Mouse (Mus musculus) kidney, embryonic 16.5 days (tissue): ENCODE data around the gene Ccdc157. TPM values are rescaled to one million over a fixed set of nuclear protein-coding genes. Genes with fewer than 3 reads are reported as not detected.
"Not testable (repeated sequence)": the region's sequence is repeated elsewhere in the genome, so short reads cannot be mapped to it uniquely, and the experiment has no call there.

ENCODE experiments used
- ATAC-seq: fragments of 200-750 bp; cut with Nextera tagmentation; 2 replicates; pipeline ENCODE4 v1.8.0; 2017; ENCODE audit warnings: moderate TSS enrichment; ENCODE audit not compliant: low FRiP score, low TSS enrichment
- H3K27ac ChIP-seq: fragments of 300-500 bp; sonication (generic); 2 replicates; pipeline ENCODE4 v1.5.1; 2014; ENCODE audit warnings: low read length
- H3K27me3 ChIP-seq: fragments of 300-500 bp; sonication (generic); 2 replicates; pipeline ENCODE4 v1.6.1; 2014; ENCODE audit warnings: low read length, control low read depth, mixed read lengths; ENCODE audit not compliant: insufficient read depth
- H3K36me3 ChIP-seq: fragments of 300-500 bp; sonication (generic); 2 replicates; pipeline ENCODE4 v1.6.1; 2014; ENCODE audit warnings: low read length, control low read depth, mixed read lengths; ENCODE audit not compliant: insufficient read depth
- H3K4me1 ChIP-seq: fragments of 300-500 bp; sonication (generic); 2 replicates; pipeline ENCODE4 v1.6.1; 2014; ENCODE audit warnings: low read length, control low read depth, mixed read lengths; ENCODE audit not compliant: insufficient read depth
- H3K4me2 ChIP-seq: fragments of 300-500 bp; sonication (generic); replicated peaks from 2 replicates; pipeline ENCODE4 v1.6.1; 2014; ENCODE audit warnings: low read depth, low read length
- H3K4me3 ChIP-seq: fragments of 300-500 bp; sonication (generic); 2 replicates; pipeline ENCODE4 v1.5.1; 2014; ENCODE audit warnings: mild to moderate bottlenecking, low read length
- H3K9ac ChIP-seq: fragments of 300-500 bp; sonication (generic); replicated peaks from 2 replicates; pipeline ENCODE4 v1.6.1; 2014; ENCODE audit warnings: low read length
- H3K9me3 ChIP-seq: fragments of 300-500 bp; sonication (generic); 2 replicates; pipeline ENCODE4 v1.6.1; 2016; ENCODE audit warnings: low read length, control low read depth
- WGBS: fragments of 180-500 bp; shearing (Covaris S2); extraction: QIAGEN DNeasy Blood & Tissue Kit; methylation state at CpG from one replicate; pipeline ENCODE4 v1.1.7; 2014; 5-methylcytosine and 5-hydroxymethylcytosine counted together
- polyA plus RNA-seq: library from polyadenylated mRNA; unstranded; fragments of >200 nt; fragmentation: Nextera tagmentation; extraction: Ambion mirVana; gene quantifications from 2 replicates; pipeline ENCODE4 v1.2.1, GENCODE M21; 2015

The Ccdc157 gene
- polyA plus RNA-seq, 1 experiment from 2014 or later: 9.4 TPM

DNA sequence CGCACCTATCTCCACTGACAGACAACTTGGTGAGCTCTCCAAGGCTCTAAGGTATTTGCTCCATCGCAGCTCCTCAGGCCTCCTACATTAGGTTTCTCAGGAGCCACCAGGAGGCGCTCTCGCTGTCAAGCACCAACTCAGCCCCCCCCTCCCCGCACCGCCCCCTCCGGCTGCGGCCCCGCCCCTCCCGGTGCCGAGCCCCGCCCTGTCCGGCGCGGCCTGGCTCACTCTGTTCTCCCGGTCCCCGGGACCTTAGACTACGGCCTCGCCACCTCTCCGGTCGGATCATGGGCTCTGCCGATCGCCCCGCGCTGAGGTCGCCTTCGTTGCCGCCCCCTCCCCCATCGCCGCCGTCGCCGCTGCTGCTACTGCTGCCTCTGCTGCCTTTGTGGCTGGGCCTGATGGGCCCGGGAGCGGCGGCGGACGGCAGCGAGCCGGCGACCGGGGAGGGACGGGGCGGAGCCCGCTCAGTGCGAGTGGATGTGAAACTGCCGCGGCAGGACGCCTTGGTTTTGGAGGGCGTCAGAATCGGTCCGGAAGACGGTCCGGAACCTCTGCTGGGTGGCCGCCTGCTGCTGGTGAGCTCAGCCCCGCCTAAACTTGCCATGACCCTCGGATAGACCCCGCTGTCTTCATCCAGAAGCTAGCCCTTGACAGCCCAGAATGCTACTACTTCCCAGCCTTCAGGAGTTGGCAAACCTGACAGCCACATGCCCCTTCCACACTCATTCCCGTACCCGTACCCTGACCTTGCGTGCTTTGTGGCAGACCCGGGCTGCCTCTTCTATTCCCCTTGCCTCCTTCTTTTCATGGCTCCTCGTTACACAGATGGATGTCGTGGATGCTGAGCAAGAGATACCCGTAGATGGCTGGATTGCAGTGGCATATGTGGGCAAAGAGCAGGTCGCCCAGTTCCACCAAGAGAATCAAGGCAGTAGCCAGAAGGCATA is 24.8 kb downstream of the Ccdc157 start, which contains the start of gene Rnf215:
Rnf215 (plus strand) TSS at position 217 of the 950 bp plus-strand sequence.
- Histone ChIP-seq H3K27ac (peak within 1 kb of the TSS; percentile 81), H3K27me3 (no peaks in the 10 kb centered on the region), H3K4me1 (peaks cover 10% of the 10 kb centered on the region), H3K9ac (peak within 1 kb of the TSS; percentile 98), H3K9me3 (no peaks in the 10 kb centered on the region), H3K4me3 (peak within 1 kb of the TSS; percentile 91), H3K36me3 (peaks cover 8% of the 10 kb centered on the region), H3K4me2 (peak within 1 kb of the TSS; percentile 81)
- peak; percentile 94 for ATAC-seq
- WGBS: 1% methylated on average over 59 of the region's 66 CpGs

DNA sequence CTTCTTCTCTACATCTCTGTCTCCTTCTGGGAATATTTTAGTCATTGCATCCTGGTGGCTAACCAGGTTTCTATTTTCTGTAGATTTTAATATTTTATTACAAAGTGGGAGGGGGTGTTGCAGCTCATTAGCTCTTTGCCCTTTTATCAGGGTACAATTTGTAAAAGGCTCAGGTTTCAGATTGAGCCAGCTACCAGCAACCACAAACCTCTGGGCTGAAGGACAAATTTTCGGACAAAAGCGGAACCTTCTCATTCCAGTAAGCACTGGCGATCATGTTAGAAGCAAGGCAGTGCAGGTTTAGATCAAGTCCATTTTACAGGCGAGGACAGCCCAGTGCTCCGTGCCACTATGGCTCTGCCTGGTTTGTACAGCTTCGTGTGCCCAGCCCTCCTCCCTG is 25.7 kb downstream of the Ccdc157 start:
- 56% methylated on average over 6 of the region's 6 CpGs for WGBS
- peaks cover 10% of the 10 kb centered on the region for H3K4me1 ChIP-seq
- H3K9me3 ChIP-seq: no peaks in the 10 kb centered on the region
- 0 out of 2 replicates have a peak overlapping the region, but pooled peaks have one; percentile 48 for H3K9ac ChIP-seq
- H3K27me3 ChIP-seq: no peaks in the 10 kb centered on the region
- peak overlapping the region; percentile 81; the same call in 1 of the 2 replicates for H3K4me2 ChIP-seq
- no peak for ATAC-seq
- no peak overlapping the region for H3K27ac ChIP-seq
- no peak overlapping the region for H3K4me3 ChIP-seq
- H3K36me3 ChIP-seq: no peaks in the 10 kb centered on the region; the same call in 1 of the 2 replicates

DNA sequence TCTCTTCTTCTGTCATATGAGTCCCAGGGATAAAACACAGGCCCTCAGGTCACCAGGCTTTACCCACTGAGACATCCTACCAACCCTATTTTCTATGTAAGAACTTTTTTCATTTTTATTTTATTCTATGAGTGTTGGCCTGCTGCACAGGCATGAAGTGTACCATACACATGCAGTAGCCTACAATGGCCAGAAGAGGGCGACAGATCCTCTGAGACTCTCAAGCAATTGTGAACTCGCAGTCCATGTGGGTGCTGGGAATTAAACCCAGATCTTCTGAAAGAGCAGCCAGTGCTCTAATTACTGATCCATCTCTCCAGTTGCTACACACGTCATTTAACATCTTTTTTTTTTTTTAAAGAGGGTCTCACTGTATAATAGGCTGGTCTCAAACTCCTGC is 26.6 kb downstream of the Ccdc157 start:
- Histone ChIP-seq H3K4me1 (peaks cover 10% of the 10 kb centered on the region), H3K27me3 (no peaks in the 10 kb centered on the region), H3K9ac (no peak overlapping the region), H3K9me3 (no peaks in the 10 kb centered on the region), H3K27ac (no peak overlapping the region), H3K4me3 (no peak overlapping the region), H3K36me3 (no peaks in the 10 kb centered on the region; the same call in 1 of the 2 replicates), H3K4me2 (no peak overlapping the region)
- WGBS: 62% methylated on average over 3 of the region's 3 CpGs
- ATAC-seq: no peak

DNA sequence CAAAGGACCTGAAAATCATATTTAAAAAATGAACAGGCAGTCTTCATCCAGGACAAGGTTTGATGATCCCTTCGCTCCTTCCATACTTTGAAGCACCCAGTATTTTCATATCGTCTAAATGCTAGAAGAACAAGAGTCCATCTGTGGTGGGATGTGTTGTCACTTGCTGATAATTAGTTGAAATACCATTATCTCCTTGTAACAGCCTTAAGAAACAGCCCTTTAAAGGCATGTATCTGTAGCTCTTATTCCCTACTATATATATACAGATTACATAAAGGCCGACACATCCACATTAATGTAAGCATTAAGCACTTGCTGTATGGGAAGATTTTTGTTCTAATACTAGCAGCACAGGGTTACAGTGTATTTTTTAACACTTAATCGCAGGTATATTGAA is 31.6 kb downstream of the Ccdc157 start:
- peaks cover 16% of the 10 kb centered on the region for H3K9me3 ChIP-seq
- H3K9ac ChIP-seq, H3K4me1 ChIP-seq, H3K4me2 ChIP-seq, H3K27ac ChIP-seq, ATAC-seq, H3K27me3 ChIP-seq, H3K4me3 ChIP-seq, H3K36me3 ChIP-seq: not testable (repeated sequence)
- WGBS: 96% methylated on average over 4 of the region's 4 CpGs

- Histone ChIP-seq H3K36me3 (no peaks in the 10 kb centered on the region), H3K4me2 (no peak overlapping the region), H3K9ac (no peak overlapping the region), H3K27me3 (no peaks in the 10 kb centered on the region), H3K4me3 (no peak overlapping the region), H3K27ac (no peak overlapping the region), H3K4me1 (no peaks in the 10 kb centered on the region), H3K9me3 (peaks cover 16% of the 10 kb centered on the region)
- 93% methylated on average over 1 of the region's 1 CpGs for WGBS
- ATAC-seq: no peak
These were observed 33.0 kb downstream of the Ccdc157 start for GRCm38 (mm10) chr11:4127059-4127458.

- H3K9me3 ChIP-seq: peaks cover 16% of the 10 kb centered on the region
- H3K4me3 ChIP-seq: no peak overlapping the region
- no peak overlapping the region for H3K27ac ChIP-seq
- WGBS: 58% methylated on average over 5 of the region's 5 CpGs
- H3K27me3 ChIP-seq: peaks cover 8% of the 10 kb centered on the region; the same call in 1 of the 2 replicates
- no peak overlapping the region for H3K4me2 ChIP-seq
- H3K4me1 ChIP-seq: no peaks in the 10 kb centered on the region
- ATAC-seq: no peak
- no peak overlapping the region for H3K9ac ChIP-seq
- H3K36me3 ChIP-seq: no peaks in the 10 kb centered on the region
These were observed 36.2 kb downstream of the Ccdc157 start for GRCm38 (mm10) chr11:4123922-4124321.

DNA sequence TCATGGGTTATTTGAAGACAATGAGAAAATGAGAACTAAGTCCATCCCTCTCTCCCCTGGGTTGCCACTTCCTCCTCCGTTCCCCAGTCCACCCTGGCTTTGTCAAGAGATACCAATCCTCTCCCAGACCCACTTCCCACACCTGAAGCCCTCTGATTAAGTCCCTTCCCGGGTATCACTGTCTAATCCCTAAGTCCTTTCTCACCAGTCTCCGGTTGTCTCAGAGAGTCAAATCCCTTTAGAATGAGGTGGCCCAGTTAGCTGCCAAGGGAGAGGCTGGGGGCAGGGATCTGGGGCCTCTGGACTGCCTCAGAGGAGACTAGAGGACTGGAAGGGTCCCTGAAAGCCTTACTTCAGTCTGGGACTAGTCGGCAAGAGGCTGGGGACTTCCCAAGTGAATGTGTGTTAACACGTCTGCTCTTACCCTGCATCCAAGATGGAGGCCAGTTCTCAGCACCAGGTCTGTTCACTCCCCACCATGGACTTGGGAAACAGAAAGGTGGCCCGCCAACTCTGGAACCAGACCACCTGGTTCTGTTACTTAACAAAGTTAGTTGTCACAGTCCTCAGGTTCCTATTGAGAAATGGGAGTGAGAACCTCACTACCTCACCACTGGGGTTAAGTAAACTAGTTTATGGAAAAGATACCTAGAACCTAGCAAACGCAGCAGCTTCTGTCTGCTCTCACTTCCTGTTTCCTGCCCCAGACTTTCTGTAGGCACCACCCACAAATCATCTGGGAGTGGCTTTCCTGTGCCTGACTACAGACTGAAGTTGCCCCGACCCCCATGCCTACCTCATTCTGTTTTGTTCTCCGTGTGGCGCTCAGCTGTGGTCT is 37.1 kb downstream of the Ccdc157 start, which contains the start of gene Sec14l2:
Sec14l2 (minus strand) TSS at position 674 of the 838 bp plus-strand sequence.
- no peak within 1 kb of the TSS for H3K9ac ChIP-seq
- WGBS: 80% methylated on average over 10 of the region's 10 CpGs
- peaks cover 9% of the 10 kb centered on the region; the same call in 1 of the 2 replicates for H3K27me3 ChIP-seq
- H3K9me3 ChIP-seq: peaks cover 16% of the 10 kb centered on the region
- no peak within 1 kb of the TSS for H3K4me3 ChIP-seq
- H3K36me3 ChIP-seq: no peaks in the 10 kb centered on the region
- H3K4me1 ChIP-seq: peaks cover 3% of the 10 kb centered on the region; the same call in 1 of the 2 replicates
- H3K27ac ChIP-seq: no peak within 1 kb of the TSS
- no peak within 1 kb of the TSS for H3K4me2 ChIP-seq
- no peak for ATAC-seq

DNA sequence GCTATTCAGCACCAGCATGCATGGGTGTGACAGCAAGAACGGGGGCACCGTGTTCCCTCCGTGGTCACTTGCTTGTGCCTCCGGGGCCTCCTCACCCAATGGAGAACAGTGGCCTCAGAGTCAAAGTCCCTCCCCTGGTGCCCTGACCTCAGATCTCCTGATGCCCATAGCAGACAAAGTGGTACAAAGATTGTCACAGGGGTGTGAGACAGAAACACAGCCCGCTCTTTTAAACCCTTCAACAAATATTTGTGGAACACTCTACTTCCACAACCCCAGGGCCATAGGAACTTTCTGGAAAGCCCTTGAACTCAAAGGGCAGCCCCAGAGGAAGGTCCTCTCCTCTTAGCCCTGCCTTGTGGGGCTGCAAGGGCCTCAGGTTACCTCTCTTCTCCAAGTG is 37.9 kb downstream of the Ccdc157 start:
- Histone ChIP-seq H3K36me3 (no peaks in the 10 kb centered on the region), H3K9ac (no peak overlapping the region), H3K4me2 (no peak overlapping the region), H3K27ac (no peak overlapping the region), H3K4me3 (no peak overlapping the region), H3K9me3 (peaks cover 16% of the 10 kb centered on the region), H3K4me1 (peaks cover 9% of the 10 kb centered on the region; the same call in 1 of the 2 replicates), H3K27me3 (peaks cover 9% of the 10 kb centered on the region; the same call in 1 of the 2 replicates)
- WGBS: 79% methylated on average over 5 of the region's 5 CpGs
- ATAC-seq: no peak

DNA sequence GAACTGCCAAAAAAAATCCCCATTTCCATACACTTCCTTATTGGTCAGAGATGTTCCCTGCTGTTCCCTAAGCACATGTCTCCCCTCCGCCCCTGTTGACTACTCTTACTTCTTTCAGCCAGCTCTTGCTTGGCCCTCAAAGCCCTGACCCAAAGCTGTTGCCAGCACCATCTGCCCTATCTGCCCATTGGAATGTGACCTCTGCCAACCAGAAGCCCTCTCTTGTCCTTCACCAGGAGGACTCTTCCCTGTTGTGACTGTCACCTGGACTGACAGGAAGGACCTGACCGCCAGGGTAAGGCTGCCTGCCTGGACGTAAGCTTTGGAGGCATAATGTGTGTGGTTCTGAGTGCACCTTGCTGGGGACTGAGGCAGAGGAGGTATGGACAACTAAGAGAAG is 38.4 kb downstream of the Ccdc157 start:
- no peak overlapping the region for H3K27ac ChIP-seq
- H3K4me3 ChIP-seq: no peak overlapping the region
- H3K36me3 ChIP-seq: no peaks in the 10 kb centered on the region
- H3K27me3 ChIP-seq: peaks cover 9% of the 10 kb centered on the region; the same call in 1 of the 2 replicates
- H3K4me1 ChIP-seq: peaks cover 9% of the 10 kb centered on the region; the same call in 1 of the 2 replicates
- peaks cover 12% of the 10 kb centered on the region for H3K9me3 ChIP-seq
- WGBS: 79% methylated on average over 3 of the region's 3 CpGs
- no peak overlapping the region for H3K9ac ChIP-seq
- H3K4me2 ChIP-seq: no peak overlapping the region
- ATAC-seq: no peak
